Mouse (Mus musculus): ENCODE measurements around the gene Hs3st1. TPM values are rescaled to one million over a fixed set of nuclear protein-coding genes. Genes with fewer than 3 reads are reported as not detected.
A peak's percentile ranks its signal among the peaks of the same experiment; 100 is the strongest.

Hs3st1 gene
- polyA plus RNA-seq, 1 experiment from 2014 or later, result 31.5 TPM

DNA sequence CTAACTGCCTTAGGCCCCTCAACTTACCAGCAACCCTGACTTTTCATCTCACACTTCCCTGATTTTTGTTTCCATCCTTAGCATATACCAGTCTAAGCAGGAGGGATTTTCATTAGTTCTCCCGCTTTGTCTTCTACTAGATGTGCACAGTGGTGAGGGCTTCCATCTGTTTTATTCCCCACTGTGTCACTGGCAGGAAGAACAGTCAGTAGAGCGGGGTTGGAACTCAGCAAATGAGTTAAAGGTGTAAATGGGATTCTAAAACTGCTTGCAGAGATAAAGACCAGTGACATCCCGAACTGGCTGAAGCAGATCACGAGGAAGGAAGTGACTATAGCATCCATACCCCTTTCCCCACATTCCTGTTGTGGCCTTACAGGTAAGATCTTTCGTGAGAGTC, 116.3 kb downstream of the Hs3st1 start:
- Histone ChIP-seq H3K27ac (no peak overlapping the region), H3K4me3 (no peak overlapping the region), H3K27me3 (replicated peaks) (no peaks in the 10 kb centered on the region), H3K4me1 (peaks cover 20% of the 10 kb centered on the region), H3K9ac (no peak overlapping the region), H3K9me3 (no peaks in the 10 kb centered on the region), H3K36me3 (replicated peaks) (no peaks in the 10 kb centered on the region), H3K4me2 (no peak overlapping the region)
- ATAC-seq (replicated peaks), result no peak
- WGBS, result 80% methylated on average over 5 of the region's 5 CpGs

DNA sequence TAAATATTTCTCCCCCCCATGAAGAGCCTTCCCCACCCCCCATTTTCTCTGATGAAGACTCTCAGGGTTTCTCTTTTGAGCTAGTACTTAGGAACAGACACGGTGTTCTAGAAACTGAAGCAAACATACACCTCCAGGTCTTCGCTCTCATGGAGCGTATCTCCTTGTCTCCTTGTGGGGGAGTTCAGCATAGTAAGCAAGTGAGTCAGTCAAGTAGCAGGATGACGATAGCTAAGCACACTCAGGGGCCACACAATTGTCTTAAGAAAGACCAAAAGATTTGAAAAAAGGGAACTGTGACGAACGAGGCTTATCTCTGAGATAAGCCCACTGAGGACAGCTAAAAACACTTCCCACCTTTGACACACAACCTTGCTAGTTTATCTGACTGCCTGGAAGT, 117.4 kb downstream of the Hs3st1 start:
- Histone ChIP-seq H3K36me3 (replicated peaks) (no peaks in the 10 kb centered on the region), H3K4me2 (no peak overlapping the region), H3K9ac (no peak overlapping the region), H3K4me3 (no peak overlapping the region), H3K27ac (no peak overlapping the region), H3K27me3 (replicated peaks) (no peaks in the 10 kb centered on the region), H3K9me3 (no peaks in the 10 kb centered on the region), H3K4me1 (peaks cover 11% of the 10 kb centered on the region)
- ATAC-seq (replicated peaks), result no peak
- WGBS, result 74% methylated on average over 6 of the region's 6 CpGs

DNA sequence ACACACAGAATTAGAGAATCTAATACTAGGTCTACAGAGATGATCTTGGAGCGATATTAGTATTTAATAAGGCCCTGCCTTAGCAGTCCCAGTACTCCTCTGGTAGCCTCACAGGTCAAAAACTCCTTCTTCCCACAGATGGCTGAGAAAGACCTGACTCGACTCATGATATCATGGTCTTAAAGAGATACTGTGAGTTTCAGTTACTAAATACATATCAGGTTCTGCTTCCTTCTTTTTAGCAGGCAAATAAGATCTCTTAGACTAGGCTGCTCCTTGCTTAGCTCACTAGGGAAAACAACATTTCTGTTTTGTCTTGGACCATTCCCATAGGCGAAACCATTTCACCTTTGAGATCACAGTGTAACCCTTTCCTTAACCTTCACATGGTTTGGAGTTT, 119.2 kb downstream of the Hs3st1 start:
- Histone ChIP-seq H3K4me3 (no peak overlapping the region), H3K27ac (no peak overlapping the region), H3K36me3 (replicated peaks) (no peaks in the 10 kb centered on the region), H3K4me2 (no peak overlapping the region), H3K9ac (no peak overlapping the region), H3K4me1 (peaks cover 4% of the 10 kb centered on the region; the same call in 1 of the 2 replicates), H3K9me3 (no peaks in the 10 kb centered on the region), H3K27me3 (replicated peaks) (no peaks in the 10 kb centered on the region)
- 85% methylated on average over 3 of the region's 3 CpGs for WGBS
- ATAC-seq (replicated peaks), result no peak

DNA sequence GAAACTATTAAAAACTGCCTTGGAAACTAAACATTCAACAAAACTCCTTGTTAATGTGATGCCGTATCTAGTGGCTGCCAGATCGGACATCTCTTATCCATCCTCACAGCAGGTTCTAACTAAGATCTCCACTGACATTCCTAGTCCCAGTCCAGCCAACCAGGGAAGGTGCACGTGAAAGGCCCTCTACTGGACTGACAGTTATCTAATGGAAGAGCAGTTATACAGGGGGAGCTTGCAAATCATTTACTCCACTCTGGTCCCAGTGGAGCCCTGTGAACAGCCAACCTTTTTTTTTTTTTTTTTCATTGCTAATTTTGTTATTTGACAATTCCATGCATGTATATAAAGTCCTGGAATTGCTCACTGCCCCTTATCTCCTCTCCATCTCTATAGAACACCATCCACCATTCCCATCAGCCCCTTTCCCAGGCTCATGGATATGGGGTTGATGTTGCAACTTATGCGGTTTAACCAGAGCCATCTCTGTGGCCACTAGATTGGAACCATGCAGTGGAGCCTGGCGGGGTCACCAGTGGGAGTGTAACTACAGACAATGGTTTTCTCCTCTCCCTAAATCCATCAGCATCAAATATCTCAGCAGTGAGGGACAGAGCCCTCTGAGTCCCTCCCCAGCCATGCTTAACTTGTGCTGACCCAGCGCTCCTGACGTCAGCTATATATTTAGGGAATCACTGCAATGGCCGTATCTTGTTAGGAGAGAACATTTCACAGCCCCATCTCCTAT, 120.8 kb downstream of the Hs3st1 start:
- Histone ChIP-seq H3K27me3 (replicated peaks) (no peaks in the 10 kb centered on the region), H3K36me3 (replicated peaks) (no peaks in the 10 kb centered on the region), H3K4me1 (no peaks in the 10 kb centered on the region), H3K27ac (no peak overlapping the region), H3K4me3 (no peak overlapping the region), H3K9me3 (no peaks in the 10 kb centered on the region), H3K4me2 (no peak overlapping the region), H3K9ac (no peak overlapping the region)
- WGBS, result 86% methylated on average over 8 of the region's 8 CpGs
- ATAC-seq (replicated peaks), result no peak

DNA sequence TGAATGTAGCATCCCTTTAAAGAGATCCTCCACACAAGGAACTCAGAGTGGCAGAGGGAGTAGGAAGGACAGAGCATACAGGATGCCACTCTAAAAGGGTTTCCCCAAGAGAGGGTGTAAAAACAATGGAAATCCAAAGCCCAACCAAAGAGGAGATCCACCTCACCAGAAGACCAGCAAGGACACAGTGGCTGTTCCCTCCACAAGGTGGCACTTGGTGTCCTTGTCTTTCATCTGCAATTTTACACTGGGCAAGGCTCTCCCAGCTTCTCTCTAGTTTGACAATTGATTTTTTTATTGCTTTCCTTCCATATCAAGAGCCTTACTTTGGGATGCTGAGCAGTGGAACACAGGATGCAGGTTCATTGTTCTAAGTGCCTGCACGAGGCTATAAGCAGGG, 122.1 kb downstream of the Hs3st1 start:
- Histone ChIP-seq H3K4me2 (no peak overlapping the region), H3K27ac (no peak overlapping the region), H3K36me3 (replicated peaks) (no peaks in the 10 kb centered on the region), H3K4me3 (no peak overlapping the region), H3K9ac (no peak overlapping the region), H3K9me3 (no peaks in the 10 kb centered on the region), H3K4me1 (no peaks in the 10 kb centered on the region), H3K27me3 (replicated peaks) (no peaks in the 10 kb centered on the region)
- ATAC-seq (replicated peaks), result no peak
- 50% methylated on average over 1 of the region's 1 CpGs for WGBS

DNA sequence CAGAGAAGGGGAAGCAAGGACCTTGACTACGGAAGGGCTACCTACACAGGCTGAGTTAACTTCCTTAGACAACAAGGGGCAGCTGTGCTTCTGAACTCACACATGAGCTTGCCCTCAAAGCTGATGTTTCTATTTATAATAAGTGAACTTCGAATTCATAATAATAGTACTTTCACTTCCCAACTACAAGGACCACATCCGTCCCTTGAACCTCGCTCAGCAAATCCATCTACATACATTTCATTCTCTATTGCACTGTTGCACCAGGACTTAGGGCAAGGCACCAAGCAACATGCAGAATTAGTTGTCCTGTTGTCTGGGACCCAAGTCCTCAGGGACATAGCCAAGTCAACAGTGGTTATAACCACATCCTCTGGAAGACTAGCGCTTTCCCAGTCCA, 124.4 kb downstream of the Hs3st1 start:
- no peak overlapping the region for H3K9ac ChIP-seq
- H3K4me2 ChIP-seq, result no peak overlapping the region
- no peaks in the 10 kb centered on the region for H3K36me3 ChIP-seq (replicated peaks)
- H3K27ac ChIP-seq, result no peak overlapping the region
- H3K27me3 ChIP-seq (replicated peaks), result no peaks in the 10 kb centered on the region
- 96% methylated on average over 5 of the region's 5 CpGs for WGBS
- no peaks in the 10 kb centered on the region for H3K4me1 ChIP-seq
- H3K4me3 ChIP-seq, result no peak overlapping the region
- ATAC-seq (replicated peaks), result no peak
- no peaks in the 10 kb centered on the region for H3K9me3 ChIP-seq

DNA sequence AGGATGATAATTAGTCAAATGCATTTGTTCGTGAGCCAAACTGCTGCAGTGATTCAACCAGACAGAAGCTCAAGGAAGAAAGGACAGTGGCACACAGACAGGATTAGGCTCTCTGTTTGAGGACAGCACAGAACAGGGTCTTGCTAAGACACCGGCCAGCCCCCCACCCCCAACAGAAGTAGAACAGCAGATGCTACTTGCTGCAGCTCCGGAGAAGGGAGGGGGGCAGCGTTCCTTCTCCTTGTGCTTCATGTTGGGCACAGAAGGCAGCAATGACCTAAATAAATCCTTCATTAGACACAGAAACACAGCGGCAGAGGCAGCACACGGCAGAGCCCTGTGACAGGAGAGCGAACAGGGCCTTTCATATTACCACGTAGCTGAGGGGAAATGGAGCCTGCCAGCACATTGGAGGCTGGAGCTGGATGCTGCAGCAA, 130.2 kb downstream of the Hs3st1 start:
- ATAC-seq (replicated peaks), result peak; percentile 51; the same call in 1 of the 2 replicates
- Histone ChIP-seq H3K36me3 (replicated peaks) (no peaks in the 10 kb centered on the region), H3K9me3 (no peaks in the 10 kb centered on the region), H3K27me3 (replicated peaks) (no peaks in the 10 kb centered on the region), H3K4me1 (peaks cover 10% of the 10 kb centered on the region), H3K4me2 (peak overlapping the region; percentile 28; the same call in 1 of the 2 replicates), H3K9ac (peak overlapping the region; percentile 4; the same call in 1 of the 2 replicates), H3K27ac (peak overlapping the region; percentile 27; the same call in 1 of the 2 replicates), H3K4me3 (no peak overlapping the region)
- WGBS, result 36% methylated on average over 8 of the region's 8 CpGs

DNA sequence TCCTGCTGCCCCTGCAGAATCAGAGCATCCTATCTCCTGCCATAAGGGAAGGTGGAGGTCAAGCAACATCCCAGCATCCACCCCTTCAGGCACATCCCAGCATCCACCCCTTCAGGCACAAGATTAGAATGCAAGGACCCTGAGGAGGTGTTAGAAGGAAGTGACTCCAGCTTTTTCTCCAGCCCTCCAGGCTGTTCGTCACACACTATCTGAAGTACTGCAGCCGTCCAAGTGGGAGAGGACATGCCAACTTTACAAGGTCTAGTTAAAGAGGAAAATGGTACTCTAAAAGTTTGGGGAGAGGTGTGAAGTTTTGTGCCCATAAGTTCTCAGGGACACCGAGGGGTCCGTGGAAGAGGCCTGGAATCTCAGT, 131.1 kb downstream of the Hs3st1 start:
- H3K4me3 ChIP-seq, result no peak overlapping the region
- no peaks in the 10 kb centered on the region for H3K9me3 ChIP-seq
- no peaks in the 10 kb centered on the region for H3K27me3 ChIP-seq (replicated peaks)
- ATAC-seq (replicated peaks), result 0 out of 2 replicates have a peak, but pooled peaks have one; percentile 2
- 60% methylated on average over 4 of the region's 4 CpGs for WGBS
- H3K9ac ChIP-seq, result no peak overlapping the region
- H3K27ac ChIP-seq, result no peak overlapping the region
- no peak overlapping the region for H3K4me2 ChIP-seq
- no peaks in the 10 kb centered on the region for H3K36me3 ChIP-seq (replicated peaks)
- H3K4me1 ChIP-seq, result peaks cover 10% of the 10 kb centered on the region

DNA sequence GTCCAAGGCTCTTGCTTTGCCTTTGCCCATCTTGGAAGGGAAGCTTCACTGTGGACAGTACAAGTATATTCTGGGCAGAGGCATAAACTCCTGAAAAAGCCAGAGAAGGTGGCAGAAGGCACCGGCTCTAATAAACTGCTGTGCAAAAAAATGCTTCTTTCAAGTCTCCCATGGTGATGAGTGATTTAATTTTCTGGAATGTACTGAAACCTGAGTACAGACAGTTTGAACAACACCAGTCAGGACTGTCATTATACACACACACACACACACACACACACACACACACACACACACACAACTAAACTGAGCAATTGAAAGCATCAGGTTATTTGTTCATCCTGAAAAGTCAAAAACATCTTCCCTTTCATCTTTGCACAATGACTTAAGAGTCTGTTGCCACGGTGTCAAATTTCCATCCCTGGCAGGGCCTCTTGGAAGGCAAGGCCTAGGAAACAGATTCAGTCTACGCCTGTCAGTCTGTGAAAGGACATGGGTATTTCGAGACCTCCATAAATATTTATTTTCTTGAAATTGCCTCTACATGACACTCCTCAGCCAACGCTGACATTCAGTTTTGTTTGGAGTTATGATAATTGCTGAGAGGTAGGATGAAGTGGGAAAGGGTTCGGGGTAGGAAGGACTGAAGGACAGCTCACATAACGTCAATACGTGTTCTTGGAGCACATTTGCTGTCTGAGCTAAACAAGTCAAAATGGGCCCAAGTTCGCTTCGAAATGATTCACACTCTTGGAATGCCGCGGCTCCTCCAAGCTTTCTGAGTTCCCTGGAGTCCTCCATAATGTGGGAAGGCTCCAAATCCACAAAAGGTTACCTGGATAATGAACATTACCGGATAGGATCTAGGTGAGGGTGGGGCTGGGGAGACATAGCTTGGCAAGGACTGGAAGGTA, 131.7 kb downstream of the Hs3st1 start:
- 59% methylated on average over 13 of the region's 13 CpGs for WGBS

DNA sequence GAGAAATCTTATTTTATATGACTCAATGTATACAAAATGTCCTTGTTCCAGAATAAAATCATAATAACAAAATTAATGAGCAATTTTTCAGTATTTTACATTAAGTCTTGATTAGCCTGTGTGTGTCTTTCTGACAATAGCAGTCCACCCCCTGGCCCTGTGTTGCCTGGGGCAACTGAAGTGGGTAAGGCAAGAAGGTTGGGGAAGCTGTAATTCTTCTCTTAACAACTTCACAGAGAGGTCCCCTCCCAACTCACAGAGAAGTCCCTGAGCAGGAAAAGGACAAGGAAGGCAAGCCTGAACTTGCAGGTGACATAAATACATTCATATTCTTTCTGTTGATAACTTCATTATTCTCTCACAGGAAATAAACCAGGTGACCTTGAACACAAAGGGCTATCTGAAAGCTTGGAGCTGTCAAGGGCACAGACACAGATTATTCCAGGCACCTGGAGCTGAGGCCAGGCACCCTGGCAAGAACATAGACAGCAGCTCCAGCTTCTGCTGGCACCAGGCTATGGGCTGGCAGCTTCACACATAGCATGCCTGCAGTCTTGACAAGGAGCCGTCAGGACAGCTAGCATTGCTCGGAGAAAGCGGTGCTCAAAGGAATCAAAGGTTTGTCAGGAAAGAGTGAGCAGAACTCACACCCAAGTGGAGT, 134.9 kb downstream of the Hs3st1 start:
- Histone ChIP-seq H3K27ac (no peak overlapping the region), H3K36me3 (replicated peaks) (no peaks in the 10 kb centered on the region), H3K4me1 (peaks cover 9% of the 10 kb centered on the region), H3K4me2 (no peak overlapping the region), H3K4me3 (no peak overlapping the region), H3K9ac (no peak overlapping the region), H3K9me3 (no peaks in the 10 kb centered on the region), H3K27me3 (replicated peaks) (no peaks in the 10 kb centered on the region)
- ATAC-seq (replicated peaks), result no peak
- WGBS, result 71% methylated on average over 3 of the region's 3 CpGs

More for the DNA sequence above, 131.7 kb downstream of the Hs3st1 start:
- H3K4me3 ChIP-seq, result no peak overlapping the region
- H3K4me2 ChIP-seq, result no peak overlapping the region
- no peaks in the 10 kb centered on the region for H3K27me3 ChIP-seq (replicated peaks)
- H3K36me3 ChIP-seq (replicated peaks), result no peaks in the 10 kb centered on the region
- peaks cover 10% of the 10 kb centered on the region for H3K4me1 ChIP-seq
- ATAC-seq (replicated peaks), result 0 out of 2 replicates have a peak, but pooled peaks have one; percentile 12
- H3K9me3 ChIP-seq, result no peaks in the 10 kb centered on the region
- H3K27ac ChIP-seq, result no peak overlapping the region
- H3K9ac ChIP-seq, result no peak overlapping the region

DNA sequence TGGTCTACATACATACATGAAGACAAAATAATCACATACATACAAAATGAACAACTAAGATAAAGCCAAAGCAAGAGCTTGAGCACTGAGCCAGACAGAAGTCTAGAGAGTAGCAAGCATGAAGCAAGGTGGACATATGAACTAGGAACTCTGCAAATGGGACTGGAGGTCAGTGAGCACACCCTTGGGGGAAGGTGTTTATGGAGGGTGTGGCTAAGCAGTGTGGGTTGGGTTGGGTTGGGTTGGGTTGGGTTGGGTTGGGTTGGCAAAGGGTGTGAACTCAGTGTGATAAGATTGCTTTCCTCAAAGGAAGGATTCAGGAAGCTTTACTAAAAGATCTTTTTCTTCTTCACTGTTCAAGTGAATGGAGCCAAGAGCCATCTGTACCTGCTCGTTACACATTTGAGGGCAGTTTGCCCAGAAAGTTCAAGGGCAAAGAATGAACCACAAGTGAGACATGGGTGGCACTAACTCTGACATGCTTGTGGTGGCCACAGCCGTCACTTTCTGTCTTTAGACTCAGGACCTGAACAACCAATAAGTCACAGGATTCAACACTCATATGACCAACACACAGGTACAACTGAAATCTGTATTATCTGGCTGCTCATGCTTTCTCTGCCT, 137.8 kb downstream of the Hs3st1 start:
- H3K27me3 ChIP-seq (replicated peaks), result no peaks in the 10 kb centered on the region
- peaks cover 5% of the 10 kb centered on the region; the same call in 1 of the 2 replicates for H3K4me1 ChIP-seq
- no peaks in the 10 kb centered on the region for H3K9me3 ChIP-seq
- no peak overlapping the region for H3K4me3 ChIP-seq
- no peak for ATAC-seq (replicated peaks)
- 85% methylated on average over 2 of the region's 2 CpGs for WGBS
- H3K36me3 ChIP-seq (replicated peaks), result no peaks in the 10 kb centered on the region
- no peak overlapping the region for H3K9ac ChIP-seq
- H3K27ac ChIP-seq, result no peak overlapping the region
- H3K4me2 ChIP-seq, result no peak overlapping the region

DNA sequence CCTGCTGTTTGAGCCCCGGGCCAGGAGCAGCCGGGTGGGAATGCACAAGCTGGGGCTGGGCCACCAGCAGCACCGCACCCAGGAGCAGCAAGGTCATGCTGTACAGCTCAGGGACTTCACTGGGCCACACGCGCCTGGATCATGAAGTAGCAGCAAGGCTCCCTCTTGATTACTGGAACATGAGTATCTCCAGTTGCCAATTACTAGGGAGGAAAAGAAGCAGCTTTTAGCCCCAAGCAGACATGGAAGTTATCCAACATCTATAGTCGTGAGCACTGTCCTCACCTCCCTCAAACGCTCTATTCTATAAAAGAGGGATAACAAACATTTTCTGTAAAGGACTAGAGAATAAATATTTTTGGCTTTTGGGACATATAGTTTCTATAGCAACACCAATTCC, 140.1 kb downstream of the Hs3st1 start:
- ATAC-seq (replicated peaks), result 0 out of 2 replicates have a peak, but pooled peaks have one; percentile 33
- no peaks in the 10 kb centered on the region for H3K4me1 ChIP-seq
- no peak overlapping the region for H3K4me2 ChIP-seq
- H3K36me3 ChIP-seq (replicated peaks), result no peaks in the 10 kb centered on the region
- H3K27me3 ChIP-seq (replicated peaks), result no peaks in the 10 kb centered on the region
- H3K9ac ChIP-seq, result no peak overlapping the region
- no peak overlapping the region for H3K4me3 ChIP-seq
- 88% methylated on average over 7 of the region's 7 CpGs for WGBS
- H3K27ac ChIP-seq, result no peak overlapping the region
- no peaks in the 10 kb centered on the region for H3K9me3 ChIP-seq

Data from midbrain, embryonic 15.5 days (tissue).